Mouse (Mus musculus): ENCODE results near the gene 1700057G04Rik. TPM values are rescaled to one million over a fixed set of nuclear protein-coding genes. Genes with fewer than 3 reads are reported as not detected.

1700057G04Rik gene
- polyA plus RNA-seq, 1 experiment = not detected

DNA sequence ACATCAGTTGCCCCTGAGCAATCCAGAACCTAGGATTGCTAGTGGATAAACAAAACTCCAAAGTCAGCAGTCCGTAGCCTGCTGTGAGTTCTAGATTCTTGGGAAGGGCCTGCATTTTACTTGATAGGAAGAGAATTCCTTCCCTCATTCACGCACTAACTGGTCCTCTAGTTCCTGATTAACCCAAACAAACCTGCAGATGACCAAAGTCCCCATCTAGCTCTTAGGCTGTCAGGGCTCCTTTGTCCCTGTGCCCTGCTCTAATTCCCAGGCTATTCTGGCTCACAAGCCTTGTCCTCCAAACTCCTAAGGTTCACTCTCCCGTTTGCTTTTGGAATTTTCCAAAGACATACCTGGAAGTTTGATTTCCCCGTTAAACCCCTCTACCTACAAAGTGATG lies 36.5 kb upstream of the 1700057G04Rik start:
- no peaks in the 10 kb centered on the region; the same call in 1 of the 2 replicates for H3K27me3 ChIP-seq (ENCODE audit: control insufficient read depth, insufficient read depth, low read length)
- WGBS = 54% methylated on average over 4 of the region's 4 CpGs
- peaks cover 3% of the 10 kb centered on the region; the same call in 1 of the 2 replicates for H3K4me1 ChIP-seq (ENCODE audit: control insufficient read depth, insufficient read depth, insufficient read length, low read length)
- peaks cover 16% of the 10 kb centered on the region for H3K36me3 ChIP-seq (ENCODE audit: control insufficient read depth, insufficient read depth, low read length)
- no peak overlapping the region for H3K27ac ChIP-seq (ENCODE audit: insufficient read depth, low read depth, low read length)
- TF ChIP-seq CTCF (IDR thresholded peaks at IDR 0.05; ENCODE audit: extremely low read depth, insufficient read length, insufficient replicate concordance, low read depth, low read length) (no peak), POLR2A (IDR thresholded peaks at IDR 0.05; ENCODE audit: low read depth, low read length) (no peak)
- H3K4me3 ChIP-seq (ENCODE audit: low read depth, low read length) = no peak overlapping the region

- Histone ChIP-seq H3K36me3 (ENCODE audit: control insufficient read depth, insufficient read depth, low read length) (peaks cover 13% of the 10 kb centered on the region), H3K4me1 (ENCODE audit: control insufficient read depth, insufficient read depth, insufficient read length, low read length) (peaks cover 3% of the 10 kb centered on the region; the same call in 1 of the 2 replicates), H3K27ac (ENCODE audit: insufficient read depth, low read depth, low read length) (no peak overlapping the region), H3K4me3 (ENCODE audit: low read depth, low read length) (no peak overlapping the region), H3K27me3 (ENCODE audit: control insufficient read depth, insufficient read depth, low read length) (no peaks in the 10 kb centered on the region; the same call in 1 of the 2 replicates)
- TF ChIP-seq POLR2A (IDR thresholded peaks at IDR 0.05; ENCODE audit: low read depth, low read length) (no peak), CTCF (IDR thresholded peaks at IDR 0.05; ENCODE audit: extremely low read depth, insufficient read length, insufficient replicate concordance, low read depth, low read length) (no peak)
- WGBS = 92% methylated on average over 2 of the region's 2 CpGs
Observed at GRCm38 (mm10) chr9:92273271-92273670, 35.9 kb upstream of the 1700057G04Rik start.

DNA sequence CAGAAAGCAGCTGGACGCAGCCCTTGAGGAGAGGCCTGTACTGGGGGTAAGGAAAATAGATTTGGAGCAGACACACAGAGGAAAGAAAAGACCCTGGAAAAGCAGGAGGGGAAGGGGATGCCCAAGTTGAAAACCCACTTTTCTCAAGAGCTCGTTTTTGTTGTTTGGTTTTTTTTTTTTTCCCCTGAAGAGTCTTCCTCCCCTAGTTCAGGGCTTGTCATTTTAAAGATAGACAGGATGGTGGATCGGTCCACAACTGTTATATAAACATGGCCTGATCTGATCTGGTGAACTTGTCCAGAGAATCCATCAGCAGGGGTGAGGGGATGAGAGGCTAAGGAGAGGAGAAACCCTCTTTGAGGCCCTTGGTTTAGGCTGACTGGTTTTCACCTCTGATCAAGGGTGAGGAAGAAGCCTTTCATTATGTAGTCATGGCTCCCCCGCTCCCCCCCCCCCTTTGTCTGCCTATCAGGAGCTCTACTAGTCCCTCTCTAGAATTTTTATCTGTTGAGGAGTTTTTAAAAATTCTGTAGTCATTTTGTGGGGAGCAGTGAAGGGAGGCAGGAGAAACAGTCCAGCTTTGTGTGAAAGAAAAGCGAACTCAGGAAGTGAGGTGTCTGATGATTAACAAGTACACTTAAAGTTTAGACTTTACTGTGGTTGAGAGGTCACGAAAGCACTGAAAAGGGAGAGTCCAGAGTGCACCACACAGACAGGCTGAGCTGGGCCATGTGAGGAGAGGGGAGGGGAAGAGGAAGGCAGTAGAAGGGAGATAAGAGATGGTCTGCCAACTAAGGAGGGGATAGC lies 35.0 kb upstream of the 1700057G04Rik start:
- H3K27me3 ChIP-seq (ENCODE audit: control insufficient read depth, insufficient read depth, low read length) = no peaks in the 10 kb centered on the region; the same call in 1 of the 2 replicates
- H3K4me3 ChIP-seq (ENCODE audit: low read depth, low read length) = no peak overlapping the region
- H3K4me1 ChIP-seq (ENCODE audit: control insufficient read depth, insufficient read depth, insufficient read length, low read length) = peaks cover 3% of the 10 kb centered on the region; the same call in 1 of the 2 replicates
- no peak for TF ChIP-seq POLR2A (IDR thresholded peaks at IDR 0.05; ENCODE audit: low read depth, low read length)
- TF ChIP-seq CTCF (IDR thresholded peaks at IDR 0.05; ENCODE audit: extremely low read depth, insufficient read length, insufficient replicate concordance, low read depth, low read length) = no peak
- 52% methylated on average over 6 of the region's 6 CpGs for WGBS
- H3K36me3 ChIP-seq (ENCODE audit: control insufficient read depth, insufficient read depth, low read length) = peaks cover 8% of the 10 kb centered on the region; the same call in 1 of the 2 replicates
- H3K27ac ChIP-seq (ENCODE audit: insufficient read depth, low read depth, low read length) = peak overlapping the region; percentile 50

- no peak for TF ChIP-seq CTCF (IDR thresholded peaks at IDR 0.05; ENCODE audit: extremely low read depth, insufficient read length, insufficient replicate concordance, low read depth, low read length)
- TF ChIP-seq POLR2A (IDR thresholded peaks at IDR 0.05; ENCODE audit: low read depth, low read length) = no peak
- peak within 1 kb of the TSS; percentile 81 for H3K27ac ChIP-seq (ENCODE audit: insufficient read depth, low read depth, low read length)
- H3K4me1 ChIP-seq (ENCODE audit: control insufficient read depth, insufficient read depth, insufficient read length, low read length) = peaks cover 3% of the 10 kb centered on the region; the same call in 1 of the 2 replicates
- H3K36me3 ChIP-seq (ENCODE audit: control insufficient read depth, insufficient read depth, low read length) = peaks cover 2% of the 10 kb centered on the region; the same call in 1 of the 2 replicates
- 57% methylated on average over 9 of the region's 9 CpGs for WGBS
- H3K4me3 ChIP-seq (ENCODE audit: low read depth, low read length) = peak within 1 kb of the TSS; percentile 35; the same call in 1 of the 2 replicates
- H3K27me3 ChIP-seq (ENCODE audit: control insufficient read depth, insufficient read depth, low read length) = no peaks in the 10 kb centered on the region; the same call in 1 of the 2 replicates
Observed at GRCm38 (mm10) chr9:92275486-92276207, 33.5 kb upstream of the 1700057G04Rik start, which contains the start of gene Plscr2. TSS of gene Plscr2 (plus strand) at chr9:92275602.

- Histone ChIP-seq H3K36me3 (ENCODE audit: control insufficient read depth, insufficient read depth, low read length) (no peaks in the 10 kb centered on the region; the same call in 1 of the 2 replicates), H3K27ac (ENCODE audit: insufficient read depth, low read depth, low read length) (no peak overlapping the region), H3K4me1 (ENCODE audit: control insufficient read depth, insufficient read depth, insufficient read length, low read length) (peaks cover 3% of the 10 kb centered on the region; the same call in 1 of the 2 replicates), H3K4me3 (ENCODE audit: low read depth, low read length) (no peak overlapping the region), H3K27me3 (ENCODE audit: control insufficient read depth, insufficient read depth, low read length) (no peaks in the 10 kb centered on the region; the same call in 1 of the 2 replicates)
- TF ChIP-seq POLR2A (IDR thresholded peaks at IDR 0.05; ENCODE audit: low read depth, low read length) = no peak
- no peak for TF ChIP-seq CTCF (IDR thresholded peaks at IDR 0.05; ENCODE audit: extremely low read depth, insufficient read length, insufficient replicate concordance, low read depth, low read length)
- 39% methylated on average over 7 of the region's 7 CpGs for WGBS
Observed at GRCm38 (mm10) chr9:92276360-92276759, 32.8 kb upstream of the 1700057G04Rik start.

GRCm38 (mm10) chr9:92280048-92280447 lies 29.1 kb upstream of the 1700057G04Rik start:
- Histone ChIP-seq H3K4me3 (ENCODE audit: low read depth, low read length) (no peak overlapping the region), H3K36me3 (ENCODE audit: control insufficient read depth, insufficient read depth, low read length) (no peaks in the 10 kb centered on the region), H3K27ac (ENCODE audit: insufficient read depth, low read depth, low read length) (no peak overlapping the region), H3K27me3 (ENCODE audit: control insufficient read depth, insufficient read depth, low read length) (no peaks in the 10 kb centered on the region), H3K4me1 (ENCODE audit: control insufficient read depth, insufficient read depth, insufficient read length, low read length) (no peaks in the 10 kb centered on the region)
- 82% methylated on average over 1 of the region's 1 CpGs for WGBS
- TF ChIP-seq CTCF (IDR thresholded peaks at IDR 0.05; ENCODE audit: extremely low read depth, insufficient read length, insufficient replicate concordance, low read depth, low read length) (no peak), POLR2A (IDR thresholded peaks at IDR 0.05; ENCODE audit: low read depth, low read length) (no peak)

Data from small intestine, adult 2 months (tissue).